Mouse (Mus musculus) spleen, adult 2 months (tissue): ENCODE results near the gene Phlda1.

Experiments
- CTCF ChIP-seq: fragments of 200-500 bp; IDR thresholded peaks from 2 replicates; pipeline ENCODE4 v1.5.1; 2011; ENCODE audit warnings: mild to moderate bottlenecking, inconsistent platforms; ENCODE audit not compliant: insufficient read depth, insufficient read length, insufficient replicate concordance; ENCODE audit errors: extremely low read depth
- POLR2A ChIP-seq: fragments of 200-500 bp; IDR thresholded peaks from 2 replicates; pipeline ENCODE4 v1.6.1; 2011; ENCODE audit warnings: low read depth, low read length, inconsistent platforms

DNA sequence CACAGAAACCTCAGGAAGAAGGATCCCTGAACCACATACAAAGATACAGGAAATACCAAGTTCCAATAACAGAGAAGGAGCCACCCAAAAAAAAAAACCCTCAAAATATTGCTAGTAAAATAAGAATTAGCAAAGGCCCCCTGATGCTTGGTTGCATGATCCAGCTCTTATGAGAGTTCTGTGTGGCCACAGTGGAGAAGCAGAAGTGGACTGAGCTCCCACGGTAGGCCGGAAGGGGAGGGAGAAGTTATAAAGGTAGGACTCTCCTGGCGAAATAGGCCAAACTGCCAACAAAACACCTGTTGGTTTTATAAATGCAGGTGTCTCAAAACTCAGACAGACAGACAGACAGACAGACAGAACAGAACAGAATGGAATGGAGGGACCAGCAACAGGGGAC, 46.2 kb upstream of the Phlda1 start:
- TF ChIP-seq CTCF: no peak
- TF ChIP-seq POLR2A: no peak
